Mouse (Mus musculus) left cerebral cortex, adult 2 months (tissue): ENCODE measurements around the gene Fopnl. TPM values are rescaled to one million over a fixed set of nuclear protein-coding genes. Genes with fewer than 3 reads are reported as not detected.

ENCODE experiments used
- DNase-seq, 2 experiments: peaks; one replicate each; pipeline ENCODE4 v3.0.0; 2021 to 2022; ENCODE audit warnings: low spot score in 2 of 2, mixed read lengths in 1 of 2; ENCODE audit errors: extremely low spot score in 1 of 2
- H3K27ac ChIP-seq: fragments of 200-600 bp; 2 replicates; pipeline ENCODE4 v1.8.1; 2022
- H3K4me3 ChIP-seq: fragments of 200-600 bp; 2 replicates; pipeline ENCODE4 v1.8.1; 2022
- CTCF ChIP-seq: fragments of 200-600 bp; IDR thresholded peaks from 2 replicates; pipeline ENCODE4 v1.8.1; 2022; ENCODE audit warnings: antibody characterized with exemption, mild to moderate bottlenecking, moderate library complexity
- intact Hi-C: fragments of 180-260 bp; cut with DNase I; formaldehyde crosslinking; loops from one replicate; pipeline ENCODE4 v1.15.1; 2025
- total RNA-seq, 2 experiments: library from RNA; stranded (reverse); gene quantifications; 2 replicates each; pipeline ENCODE4 v1.2.3; 2021

Fopnl gene
- total RNA-seq, 2 experiments from 2014 or later: 48.6 to 50.0 TPM

DNA sequence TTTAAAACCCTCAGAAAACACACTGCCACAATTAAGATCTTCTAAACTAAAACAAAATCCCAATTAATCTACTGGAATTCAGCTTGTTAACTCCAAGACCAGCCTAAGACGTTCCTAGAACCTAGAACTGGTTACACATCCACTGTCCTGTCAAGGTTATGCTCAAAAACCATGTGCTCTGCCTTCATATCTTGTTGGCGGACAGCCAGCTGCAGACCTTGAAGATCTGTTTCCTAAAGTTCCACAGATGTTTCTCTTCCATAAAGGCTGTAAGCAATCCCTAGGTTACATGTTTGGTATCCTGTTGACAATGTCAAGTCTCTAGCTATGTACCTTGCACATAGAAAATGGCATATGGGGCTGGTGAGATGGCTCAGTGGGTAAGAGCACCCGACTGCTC lies 12.4 kb downstream of the Fopnl start:
- H3K27ac ChIP-seq: no peak overlapping the region
- no peak overlapping the region for H3K4me3 ChIP-seq
- intact Hi-C loops: no loop called here
- DNase-seq: no peak
- no peak for TF ChIP-seq CTCF

DNA sequence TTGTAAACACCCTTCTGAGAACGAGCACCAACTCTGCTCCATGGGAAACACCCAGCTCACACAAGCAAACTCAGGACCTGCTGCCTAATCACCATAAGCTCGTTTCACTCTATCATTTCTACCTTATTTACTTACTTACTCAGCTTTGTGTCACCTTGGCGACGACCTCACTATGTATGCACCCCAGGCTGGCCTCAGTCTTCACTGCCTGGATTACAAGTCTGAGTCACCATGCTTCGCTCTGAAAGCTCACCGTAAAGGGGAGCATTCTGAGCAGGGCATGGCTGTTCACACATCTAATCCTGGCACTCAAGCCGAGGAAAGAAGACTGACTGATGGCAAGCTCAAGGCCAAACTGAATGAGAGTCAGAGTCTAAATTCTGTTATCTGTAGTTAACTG lies 13.5 kb downstream of the Fopnl start:
- no peak for TF ChIP-seq CTCF
- intact Hi-C loops: no loop called here
- Histone ChIP-seq H3K4me3 (no peak overlapping the region), H3K27ac (no peak overlapping the region)
- DNase-seq: no peak

DNA sequence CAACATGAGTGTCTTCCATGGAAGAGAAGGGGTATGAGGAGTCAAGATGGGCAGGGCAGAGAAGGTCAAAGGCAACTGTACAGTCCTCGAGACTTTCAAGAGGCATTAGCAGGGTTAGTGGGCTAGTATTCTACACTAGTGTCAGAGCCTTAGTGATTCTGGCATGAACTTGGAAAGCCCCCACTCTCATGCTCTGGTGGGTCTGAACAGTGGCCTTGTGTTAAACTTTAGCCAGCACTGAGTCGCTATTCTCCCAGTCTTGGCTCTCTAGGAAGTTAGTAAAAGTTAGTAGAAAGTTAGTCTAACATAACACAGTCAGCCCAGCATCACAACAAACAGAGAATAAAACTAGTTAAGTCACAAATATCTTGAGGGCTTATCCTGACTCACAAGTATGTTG lies 14.1 kb downstream of the Fopnl start:
- H3K27ac ChIP-seq: no peak overlapping the region
- DNase-seq: no peak
- no peak overlapping the region for H3K4me3 ChIP-seq
- intact Hi-C loops: no loop called here
- no peak for TF ChIP-seq CTCF

DNA sequence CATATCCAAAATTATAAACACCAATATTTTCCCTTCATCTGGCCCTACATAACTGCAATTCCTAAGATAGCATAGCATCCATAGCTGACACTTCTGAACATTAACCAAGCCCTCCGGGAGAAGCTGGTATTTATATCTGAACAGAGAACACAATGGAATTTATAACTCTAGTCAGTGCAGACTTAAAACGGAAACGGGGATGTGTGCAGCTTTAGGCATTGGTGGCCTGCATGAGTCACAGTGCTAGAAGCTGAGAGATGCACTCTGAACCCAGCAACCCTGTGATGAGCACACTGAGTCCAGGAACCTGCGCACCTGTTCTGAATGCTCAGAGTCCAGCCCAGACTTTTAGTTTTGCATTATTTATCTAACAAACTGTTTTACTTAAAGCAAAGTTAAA lies 18.7 kb downstream of the Fopnl start:
- intact Hi-C loops: no loop called here
- TF ChIP-seq CTCF: no peak
- Histone ChIP-seq H3K27ac (no peak overlapping the region), H3K4me3 (no peak overlapping the region)
- no peak for DNase-seq

DNA sequence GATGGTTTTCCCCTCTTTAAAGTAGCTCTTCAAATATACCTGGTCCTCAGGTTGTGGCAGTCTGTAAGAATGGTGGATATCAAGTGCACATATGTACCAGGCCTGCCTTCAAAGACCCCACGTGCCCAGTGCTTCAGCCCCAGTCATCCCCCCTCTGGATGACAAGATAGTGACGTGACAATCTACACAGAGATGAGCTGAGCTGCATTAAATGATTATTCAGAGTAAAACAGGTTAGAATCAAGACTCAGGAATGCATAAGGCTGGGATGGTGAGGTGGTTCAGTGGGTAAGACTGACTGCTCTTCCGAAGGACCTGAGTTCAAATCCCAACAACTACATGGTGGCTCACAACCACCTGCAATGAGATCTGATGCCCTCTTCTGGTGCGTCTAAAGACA lies 19.5 kb downstream of the Fopnl start:
- no peak for DNase-seq
- no peak overlapping the region for H3K27ac ChIP-seq
- intact Hi-C loops: no loop called here
- no peak overlapping the region for H3K4me3 ChIP-seq
- TF ChIP-seq CTCF: no peak

DNA sequence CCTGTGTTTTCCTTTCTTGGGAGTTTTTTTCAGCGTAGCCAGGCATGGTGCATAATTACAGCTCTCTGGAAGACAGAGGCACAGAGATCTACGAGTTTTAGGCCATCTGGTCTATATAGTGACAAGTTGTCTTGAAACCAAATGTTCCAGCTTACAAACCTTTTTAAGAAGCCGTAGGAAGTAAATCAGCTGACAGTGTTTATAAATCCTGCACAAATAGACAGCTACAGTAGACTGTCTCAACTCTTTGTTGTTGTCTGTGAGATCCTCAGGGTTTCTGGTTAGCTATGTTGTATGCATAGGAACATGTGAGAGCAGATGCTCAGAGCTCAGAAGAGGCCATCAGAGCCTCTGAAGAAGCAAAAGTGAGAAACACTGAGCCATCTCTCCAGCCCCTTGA lies 20.1 kb downstream of the Fopnl start:
- Histone ChIP-seq H3K27ac (no peak overlapping the region), H3K4me3 (no peak overlapping the region)
- no peak for TF ChIP-seq CTCF
- intact Hi-C loops: no loop called here
- no peak for DNase-seq

DNA sequence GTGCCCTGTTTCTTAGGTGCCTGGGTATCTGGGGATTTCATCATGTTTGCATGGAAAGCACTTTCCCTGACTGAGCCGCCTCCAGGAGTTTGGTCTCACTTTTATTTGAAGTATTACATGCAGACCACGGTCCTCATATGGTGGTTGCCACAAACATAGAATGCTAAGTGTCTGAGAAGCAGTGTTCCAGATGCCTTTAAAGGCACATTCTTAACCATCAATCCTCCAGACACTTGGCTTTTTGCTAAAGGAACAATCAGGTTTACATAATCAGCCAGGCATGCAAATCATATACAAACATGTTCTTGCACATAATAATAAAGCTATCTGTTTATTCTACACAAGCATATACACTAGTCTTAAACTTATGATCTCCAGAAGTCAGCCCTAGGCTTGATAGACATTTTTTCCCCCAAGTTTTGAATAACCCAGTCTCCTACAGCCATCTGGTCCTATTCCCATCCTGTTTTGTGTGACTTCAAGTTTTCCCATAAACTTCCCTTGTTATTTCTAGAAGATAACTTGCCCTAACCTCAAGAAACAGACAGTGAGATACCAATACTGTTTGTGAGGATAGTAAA lies 20.6 kb downstream of the Fopnl start:
- intact Hi-C loops: no loop called here
- no peak for DNase-seq
- no peak overlapping the region for H3K4me3 ChIP-seq
- TF ChIP-seq CTCF: no peak
- H3K27ac ChIP-seq: no peak overlapping the region

DNA sequence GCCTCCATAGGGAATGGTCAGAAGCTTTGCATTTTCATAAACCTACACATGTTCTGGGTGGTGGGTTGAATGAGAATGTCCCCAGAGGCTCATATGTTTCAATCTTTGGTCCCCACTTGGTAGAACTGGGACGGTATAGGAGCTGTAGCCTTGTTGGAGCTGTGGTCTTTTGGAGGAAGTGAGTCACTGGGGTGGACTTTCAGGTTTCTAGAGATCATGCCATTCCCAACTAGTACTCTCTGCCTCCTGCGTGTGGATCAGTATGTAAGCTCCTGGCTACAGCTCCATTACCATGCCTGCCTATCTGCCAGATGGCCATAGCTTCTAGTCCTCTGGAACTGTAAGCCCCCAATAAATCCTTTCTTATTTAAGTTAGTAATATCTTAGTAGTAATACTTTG lies 21.9 kb downstream of the Fopnl start:
- no peak for TF ChIP-seq CTCF
- intact Hi-C loops: no loop called here

DNA sequence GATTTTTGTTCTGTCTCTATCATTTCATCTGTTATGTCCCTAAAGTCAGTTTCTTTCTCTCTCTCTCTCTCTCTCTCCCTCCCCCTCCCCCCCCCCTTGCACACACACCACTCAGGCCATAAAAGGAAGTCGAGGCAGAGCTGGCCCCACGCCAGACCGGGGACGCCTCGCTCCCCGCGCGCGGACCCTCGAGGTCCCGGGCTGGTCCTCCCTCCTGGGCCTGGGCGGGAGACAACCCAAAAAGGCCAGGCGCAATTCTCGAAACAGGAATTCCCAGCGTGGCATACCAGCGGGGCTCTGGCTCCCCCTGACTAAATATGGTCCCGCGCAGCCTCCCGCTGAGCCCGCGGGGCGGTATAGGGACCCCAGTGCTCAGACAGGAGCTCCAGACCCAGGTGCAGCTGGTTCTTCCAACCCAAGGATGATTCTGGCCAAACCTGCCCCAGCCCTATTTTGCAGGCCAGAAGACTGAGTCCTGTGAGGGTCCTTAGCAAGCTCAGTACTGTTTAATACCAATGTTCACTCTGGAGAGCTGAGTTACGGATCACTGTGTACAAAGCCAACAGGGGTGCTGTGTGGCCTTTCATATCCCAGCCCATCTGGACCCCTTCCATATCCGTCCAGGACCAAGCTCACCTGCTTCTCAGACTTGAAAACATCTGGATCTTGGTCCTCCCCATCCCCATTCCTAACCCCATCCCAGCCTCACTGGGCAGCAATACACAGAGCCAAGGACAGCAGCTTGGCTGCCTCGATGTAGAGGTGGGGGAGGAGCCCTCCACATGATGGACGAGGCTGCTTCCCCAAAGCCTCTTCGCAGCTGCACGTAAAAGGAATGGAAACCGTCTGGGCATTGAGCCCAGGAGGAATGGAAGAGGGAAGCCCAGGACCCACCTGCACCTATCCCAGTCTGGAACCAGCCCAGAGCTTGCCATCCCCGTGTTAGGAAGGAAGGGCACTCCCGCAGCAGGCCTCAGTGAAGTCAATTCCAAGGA lies 24.7 kb downstream of the Fopnl start:
- Histone ChIP-seq H3K4me3 (peak overlapping the region; percentile 28; the same call in 1 of the 2 replicates), H3K27ac (no peak overlapping the region)
- no peak for DNase-seq
- intact Hi-C loops: loop anchor here (5.0 kb wide), 1 partner anchor 55 kb away; no protein-coding TSS in a partner anchor
- no peak for TF ChIP-seq CTCF

More for the DNA sequence above, 21.9 kb downstream of the Fopnl start:
- Histone ChIP-seq H3K27ac (no peak overlapping the region), H3K4me3 (no peak overlapping the region)
- DNase-seq: no peak

DNA sequence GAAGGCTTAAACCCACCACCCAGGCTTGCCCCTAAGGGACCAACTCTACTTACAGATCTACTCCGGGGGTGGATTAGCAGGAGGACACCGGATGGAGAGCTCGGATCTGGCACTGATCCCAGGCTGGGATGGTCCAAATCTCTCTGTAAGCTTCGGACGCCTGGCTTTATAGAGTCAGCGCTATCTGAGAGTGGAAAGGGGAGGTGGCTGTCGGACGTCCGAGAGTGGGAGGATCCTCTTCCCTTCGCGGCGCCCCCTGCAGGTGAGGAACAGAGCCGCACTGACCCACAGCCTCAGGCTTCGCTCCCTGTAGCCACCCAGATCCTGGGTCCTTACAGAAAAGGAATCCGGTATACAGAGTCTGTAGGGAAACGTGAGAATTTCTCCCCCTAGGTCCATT lies 26.0 kb downstream of the Fopnl start, which contains the start of gene Myh11:
TSS of gene Myh11 (minus strand) at position 150 of the 400 bp plus-strand sequence.
- Histone ChIP-seq H3K4me3 (peak within 1 kb of the TSS; percentile 28; the same call in 1 of the 2 replicates), H3K27ac (no peak within 1 kb of the TSS)
- intact Hi-C loops: loop anchor here (5.0 kb wide), 1 partner anchor 54 kb away; no protein-coding TSS in a partner anchor
- DNase-seq: peak in 1 of 2 experiments; percentile 25
- TF ChIP-seq CTCF: peak; percentile 61

DNA sequence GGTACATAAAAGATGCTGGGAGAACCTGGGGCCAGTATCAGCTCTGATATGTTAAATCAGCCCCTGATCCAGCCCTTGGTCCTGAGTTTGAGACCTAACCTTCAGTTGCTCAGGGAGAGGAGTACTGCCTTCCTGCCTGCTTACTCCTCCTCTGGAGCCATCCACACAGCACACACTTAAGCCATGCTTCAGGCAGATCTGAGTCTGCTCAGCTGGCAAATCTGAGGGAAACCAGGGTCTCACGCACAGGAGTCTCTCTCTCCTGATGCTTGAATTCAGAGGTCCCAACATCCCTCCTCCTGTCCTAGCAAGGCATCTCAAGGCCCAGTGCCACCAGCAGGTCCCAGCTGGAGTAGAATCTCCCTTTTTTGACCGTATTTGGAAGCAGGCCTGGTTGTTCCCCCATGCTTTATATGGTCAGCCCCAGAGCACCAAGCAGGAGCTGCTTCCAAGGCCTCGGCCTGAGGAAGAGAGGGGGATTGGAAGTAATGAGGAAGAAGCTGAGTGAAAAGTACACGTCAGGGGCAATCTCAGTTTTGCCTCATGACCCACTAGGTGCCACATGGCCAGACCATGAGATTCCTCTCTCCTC lies 44.7 kb downstream of the Fopnl start:
- intact Hi-C loops: no loop called here
- Histone ChIP-seq H3K27ac (no peak overlapping the region), H3K4me3 (no peak overlapping the region)
- DNase-seq: no peak
- no peak for TF ChIP-seq CTCF

DNA sequence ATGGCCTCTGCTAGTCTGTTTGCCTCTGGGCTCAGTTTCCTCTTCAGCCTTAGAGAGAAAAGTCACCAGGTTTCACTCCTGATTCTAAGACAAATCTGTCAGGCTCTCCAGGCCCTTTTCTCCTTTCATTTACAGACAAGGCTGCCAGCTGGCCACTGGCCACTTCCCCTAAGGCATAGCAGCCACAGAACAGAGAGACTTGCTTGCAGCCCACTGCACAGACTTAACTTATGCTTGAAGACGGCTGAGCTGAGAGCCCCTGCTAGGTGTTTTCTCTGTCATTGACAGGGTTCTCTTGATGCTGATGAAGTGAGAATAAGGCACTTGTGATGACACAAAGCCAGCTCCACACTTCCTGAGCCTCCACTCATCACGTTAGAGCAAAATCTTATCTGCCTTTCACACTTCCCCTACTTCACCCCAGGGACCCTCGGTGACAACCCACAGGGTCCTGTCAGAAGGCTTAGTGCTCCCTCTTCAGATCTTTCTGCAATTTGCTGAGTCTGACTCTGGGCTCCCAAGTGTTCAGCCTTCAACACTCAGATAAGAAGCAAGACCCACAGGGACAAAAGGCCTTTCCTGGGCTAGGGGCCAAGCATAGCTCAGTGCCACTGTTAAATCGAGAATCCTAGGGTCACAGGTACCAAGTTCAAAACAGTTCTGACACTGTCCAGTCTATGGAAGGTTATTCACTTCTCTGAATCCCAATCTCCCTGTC lies 51.8 kb downstream of the Fopnl start:
- intact Hi-C loops: no loop called here

More for the DNA sequence above, 51.8 kb downstream of the Fopnl start:
- Histone ChIP-seq H3K4me3 (no peak overlapping the region), H3K27ac (no peak overlapping the region)
- DNase-seq: no peak
- no peak for TF ChIP-seq CTCF
